Mouse (Mus musculus): ENCODE data around the gene Pdlim5. TPM values are rescaled to one million over a fixed set of nuclear protein-coding genes. Genes with fewer than 3 reads are reported as not detected.

Pdlim5 gene
- total RNA-seq, 1 experiment from 2014 or later: 64.5 TPM

- peak; percentile 64 for DNase-seq
These were observed 544 bp downstream of the Pdlim5 start for GRCm38 (mm10) chr3:142394796-142395508.

DNA sequence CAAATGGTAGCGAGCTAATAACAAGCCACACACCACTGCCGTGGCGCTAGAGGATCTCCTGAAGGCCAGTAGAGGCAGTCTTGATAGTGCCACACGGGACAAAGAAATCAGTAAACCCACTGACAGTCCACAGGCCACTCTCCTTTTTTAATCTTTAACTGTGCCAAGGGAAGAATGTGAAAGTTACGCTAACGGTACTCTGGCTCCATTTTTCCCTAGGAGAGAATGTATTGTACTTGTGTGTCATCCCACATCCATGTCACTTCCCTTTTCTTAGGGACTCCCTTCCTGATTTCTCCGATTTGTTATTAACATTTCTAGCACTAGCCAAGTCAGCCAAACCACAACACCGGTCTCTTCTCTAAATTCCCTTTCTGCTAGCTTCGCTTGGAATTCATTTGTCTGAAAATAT lies 1.5 kb downstream of the Pdlim5 start:
- no peak for DNase-seq

DNA sequence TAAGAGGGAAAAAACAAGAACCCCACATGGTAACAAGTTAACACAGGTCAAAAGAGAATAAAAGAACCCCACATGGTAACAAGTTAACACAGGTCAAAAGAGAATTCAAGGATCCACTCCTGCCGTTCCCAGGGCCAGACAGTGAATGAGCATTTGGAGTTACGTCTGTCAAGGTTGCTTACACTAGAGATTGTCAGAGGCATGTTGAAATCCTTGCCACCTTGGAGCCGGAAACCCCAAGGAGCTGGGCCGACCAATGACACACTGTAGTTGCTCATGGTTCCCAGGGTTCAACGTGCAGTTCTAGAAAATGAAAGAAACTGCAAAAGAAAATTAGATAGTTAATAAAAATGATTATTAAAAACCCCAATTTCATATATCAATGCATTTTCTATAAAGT lies 4.0 kb downstream of the Pdlim5 start:
- DNase-seq: peak; percentile 19

GRCm38 (mm10) chr3:142390288-142390687 lies 5.2 kb downstream of the Pdlim5 start:
- no peak for DNase-seq

DNA sequence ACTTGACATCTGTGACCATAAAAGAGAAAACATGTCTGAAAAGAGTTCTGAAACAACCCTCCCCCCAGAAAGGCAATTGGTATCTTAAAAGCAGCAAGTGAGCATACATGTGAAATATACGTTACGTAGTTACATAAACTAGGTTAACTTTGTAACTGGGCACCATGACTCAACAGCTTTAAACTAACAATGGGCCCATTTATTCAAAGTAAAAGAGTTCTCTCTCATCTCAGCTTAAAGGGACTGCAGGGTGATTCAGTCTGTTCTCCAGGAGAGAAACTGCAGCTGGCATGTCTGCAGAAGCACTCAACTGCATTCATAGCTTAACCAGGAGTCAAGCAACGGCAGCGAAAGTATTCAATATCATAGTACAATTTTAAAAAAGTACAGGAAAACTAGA lies 7.3 kb downstream of the Pdlim5 start:
- DNase-seq: no peak

- no peak for DNase-seq
These were observed 9.0 kb downstream of the Pdlim5 start for GRCm38 (mm10) chr3:142386505-142386904.

GRCm38 (mm10) chr3:142385690-142386089 lies 9.8 kb downstream of the Pdlim5 start:
- DNase-seq: no peak

- no peak for DNase-seq
These were observed 18.9 kb downstream of the Pdlim5 start for GRCm38 (mm10) chr3:142376638-142377037.

- no peak for DNase-seq
These were observed 20.4 kb downstream of the Pdlim5 start for GRCm38 (mm10) chr3:142375106-142375505.

- no peak for DNase-seq
These were observed 22.9 kb downstream of the Pdlim5 start for GRCm38 (mm10) chr3:142372465-142373147.

DNA sequence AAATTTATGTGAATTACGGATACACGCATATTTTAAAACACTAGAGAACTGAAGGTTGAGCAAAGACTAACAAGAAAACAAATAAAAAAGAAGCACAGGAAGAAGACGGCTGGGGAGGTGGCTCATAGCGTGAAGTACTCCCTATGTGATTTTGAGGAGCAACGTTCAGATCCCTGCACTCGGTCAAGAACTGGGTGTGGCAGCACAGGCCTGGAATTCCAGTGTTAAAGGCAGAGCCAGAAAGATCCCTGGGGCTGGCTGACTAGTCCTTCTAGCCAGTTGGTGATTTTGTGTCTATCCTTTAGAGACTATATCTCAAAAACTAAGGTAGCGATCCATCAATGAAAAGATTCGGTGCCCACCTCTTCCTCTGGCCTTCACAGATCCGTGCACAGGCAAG lies 27.1 kb downstream of the Pdlim5 start:
- no peak for DNase-seq

GRCm38 (mm10) chr3:142362092-142362491 lies 33.4 kb downstream of the Pdlim5 start:
- no peak for DNase-seq

DNA sequence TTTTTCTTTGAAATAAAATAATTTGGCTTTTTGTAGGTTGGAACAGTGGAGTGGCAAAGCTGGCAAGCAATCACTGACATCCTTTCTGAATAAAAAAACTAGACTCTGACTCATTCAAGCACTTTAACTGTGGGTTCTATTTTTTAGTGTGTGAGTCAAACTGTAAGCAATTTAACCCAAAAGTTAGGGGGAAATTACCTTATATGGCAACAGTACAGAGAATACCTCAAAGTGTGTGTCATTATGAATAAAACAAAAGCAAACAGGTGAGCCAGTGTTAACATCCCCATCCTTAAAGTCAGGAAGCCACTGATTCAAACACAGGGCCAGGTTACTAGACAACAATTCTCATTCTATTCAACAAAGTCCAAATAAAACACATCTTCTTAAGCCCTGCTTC lies 36.5 kb downstream of the Pdlim5 start:
- no peak for DNase-seq

DNA sequence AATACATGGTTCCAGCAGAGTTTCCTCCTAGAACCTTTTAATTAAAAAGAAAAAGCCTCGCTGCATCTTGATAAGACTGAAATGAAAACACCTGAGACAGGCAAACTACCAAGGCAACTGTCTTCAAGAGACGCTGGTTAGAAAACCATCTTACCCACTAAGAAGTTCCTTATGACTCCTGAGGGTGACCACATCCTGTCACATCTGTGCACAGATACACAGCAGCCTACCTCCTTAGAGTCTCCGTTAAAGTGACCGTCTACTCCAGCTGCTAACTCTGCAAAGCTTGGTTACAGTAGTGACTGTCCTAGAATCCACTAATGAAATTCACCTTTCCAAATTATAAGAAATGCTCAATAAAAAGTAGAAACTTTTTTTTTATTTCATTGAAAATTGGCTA lies 38.8 kb downstream of the Pdlim5 start:
- DNase-seq: no peak

- DNase-seq: no peak
These were observed 42.3 kb downstream of the Pdlim5 start for GRCm38 (mm10) chr3:142353218-142353617.

GRCm38 (mm10) chr3:142350513-142350912 lies 45.0 kb downstream of the Pdlim5 start:
- no peak for DNase-seq

DNA sequence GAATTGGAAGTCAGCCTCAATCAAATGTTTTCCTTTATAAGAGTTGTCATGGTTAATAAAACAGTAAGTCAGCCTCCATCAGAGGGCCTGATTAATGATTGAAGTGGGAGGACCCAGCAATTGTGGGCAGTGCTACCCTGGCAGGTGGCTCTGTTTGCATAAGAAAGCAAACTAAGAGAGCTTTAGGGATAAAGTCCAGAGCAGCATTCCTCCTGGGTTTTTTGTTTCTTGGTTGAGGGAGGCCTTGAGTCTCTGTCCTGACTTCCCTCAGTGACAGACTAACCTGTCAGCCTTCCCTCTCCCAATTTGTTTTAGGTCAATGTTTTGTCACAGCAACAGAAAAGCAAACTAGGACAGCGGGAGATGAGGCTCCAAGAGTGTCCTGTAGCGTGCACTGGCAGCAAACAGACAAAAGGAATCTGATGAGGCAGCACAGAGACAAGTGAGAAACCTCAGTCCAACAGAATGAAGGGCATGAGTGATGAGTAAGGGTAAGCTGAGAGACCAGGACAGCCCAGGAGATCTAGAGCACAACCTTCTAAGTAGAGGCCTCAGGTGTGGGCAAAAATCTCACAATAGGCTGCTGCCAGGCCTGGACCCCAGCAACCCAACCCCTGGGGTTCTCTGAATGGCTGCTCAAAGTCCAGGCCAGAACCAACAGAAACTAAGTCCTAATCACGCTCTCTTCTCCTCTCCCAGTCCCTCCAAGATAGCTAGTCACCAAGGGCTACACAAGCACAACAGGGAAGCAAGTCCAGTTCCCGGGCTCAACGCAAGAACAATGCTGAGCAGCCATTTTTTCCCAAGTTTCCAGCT lies 46.5 kb downstream of the Pdlim5 start:
- no peak for DNase-seq

DNA sequence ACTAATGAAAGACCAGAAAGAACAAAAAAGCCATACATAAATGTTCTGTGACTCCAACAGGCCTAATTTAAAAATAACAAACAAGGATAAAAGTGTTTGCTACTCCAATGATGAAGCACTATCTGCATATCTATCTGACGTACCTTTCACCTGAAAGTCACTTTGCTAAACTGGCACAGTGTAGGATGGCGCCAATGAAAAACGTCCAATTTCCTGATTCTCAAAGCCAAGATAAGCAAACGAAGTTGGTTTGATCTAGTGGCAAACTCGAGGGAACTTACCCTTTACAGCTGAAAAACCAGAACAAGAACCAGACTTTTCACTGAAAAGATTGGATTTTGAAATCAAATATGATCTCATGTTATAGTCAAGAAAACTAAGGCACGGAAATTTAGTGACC lies 49.2 kb downstream of the Pdlim5 start:
- no peak for DNase-seq

- peak; percentile 3 for DNase-seq
These were observed 50.0 kb downstream of the Pdlim5 start for GRCm38 (mm10) chr3:142345235-142346125.

- no peak for DNase-seq
These were observed 51.7 kb downstream of the Pdlim5 start for GRCm38 (mm10) chr3:142343786-142344185.

GRCm38 (mm10) chr3:142340701-142341100 lies 54.8 kb downstream of the Pdlim5 start:
- peak; percentile 2 for DNase-seq

All from adrenal gland, postnatal 25 days (tissue).